Mouse (Mus musculus) C3H10T1/2 (cell line): ENCODE data around the gene Gm20594. TPM values are rescaled to one million over a fixed set of nuclear protein-coding genes. Genes with fewer than 3 reads are reported as not detected.

Experiments
- polyA plus RNA-seq, 2 experiments: library from polyadenylated mRNA; unstranded; fragments of >200 nt; fragmentation: generic; extraction: Trizol; gene quantifications; one replicate each; pipeline ENCODE4 v1.2.1; 2012; ENCODE audit warnings: missing spikeins in 2 of 2

Gene Gm20594
- polyA plus RNA-seq = not detected

GRCm38 (mm10) chr6:79817616-79818015 lies at the start of gene Gm20594:
TSS of gene Gm20594 (plus strand) at chr6:79817916.

Other genes starting within 250 kb of the Gm20594 start
- 1 to 10 TPM in 1 of 2 experiments, under 1 TPM in 1; under 0.01 to 3.4 TPM for gene Lrrtm4, start 201.0 kb downstream of the Gm20594 start, polyA plus RNA-seq